Mouse (Mus musculus) heart, embryonic 14.5 days (tissue): ENCODE measurements at regions not wholly inside any gene's neighbourhood (a gene's known extent, or its start where the extent isn't known, plus 50 kb on each side); places are given as distances from the start of the nearest gene placed in this dataset.

Experiments
- ATAC-seq: fragments of 200-750 bp; cut with Nextera tagmentation; 2 replicates; pipeline ENCODE4 v1.8.0; 2017; ENCODE audit warnings: low read depth, moderate TSS enrichment; ENCODE audit not compliant: insufficient number of reproducible peaks, insufficient read depth, low FRiP score
- H3K27ac ChIP-seq, 2 experiments: fragments of 200-500 bp in 1 of 2; fragments of 300-500 bp in 1 of 2; sonication (generic) in 1 of 2; replicated peaks in 1 of 2; 2 replicates each; pipeline ENCODE4 v1.5.1; 2012 to 2014; ENCODE audit warnings: low read depth in 2 of 2, low read length in 2 of 2, control low read depth in 1 of 2, mild to moderate bottlenecking in 1 of 2, mixed read lengths in 1 of 2; ENCODE audit not compliant: control insufficient read depth in 1 of 2, insufficient read depth in 1 of 2
- H3K27me3 ChIP-seq: fragments of 300-500 bp; sonication (generic); 2 replicates; pipeline ENCODE4 v1.6.1; 2014; ENCODE audit warnings: mild to moderate bottlenecking, low read length, control low read depth; ENCODE audit not compliant: control insufficient read depth, insufficient read depth
- H3K36me3 ChIP-seq: fragments of 300-500 bp; sonication (generic); 2 replicates; pipeline ENCODE4 v1.6.1; 2014; ENCODE audit warnings: mild to moderate bottlenecking, control low read depth, low read length, mixed read lengths; ENCODE audit not compliant: control insufficient read depth, insufficient read depth
- H3K4me1 ChIP-seq, 2 experiments: fragments of 200-500 bp in 1 of 2; fragments of 300-500 bp in 1 of 2; sonication (generic) in 1 of 2; 2 replicates each; pipeline ENCODE4 v1.6.1; 2012 to 2014; ENCODE audit warnings: low read length in 2 of 2, control low read depth in 1 of 2, mixed read lengths in 1 of 2; ENCODE audit not compliant: control insufficient read depth in 2 of 2, insufficient read depth in 2 of 2
- H3K4me2 ChIP-seq: fragments of 300-500 bp; sonication (generic); 2 replicates; pipeline ENCODE4 v1.6.1; 2014; ENCODE audit warnings: mild to moderate bottlenecking, low read length
- H3K4me3 ChIP-seq, 2 experiments: fragments of 200-500 bp in 1 of 2; fragments of 300-500 bp in 1 of 2; sonication (generic) in 1 of 2; 2 replicates each; pipeline ENCODE4 v1.5.1; 2012 to 2014; ENCODE audit warnings: low read length in 2 of 2, mild to moderate bottlenecking in 2 of 2, control low read depth in 1 of 2, low read depth in 1 of 2, moderate library complexity in 1 of 2; ENCODE audit not compliant: control insufficient read depth in 1 of 2, insufficient read depth in 1 of 2
- H3K9ac ChIP-seq: fragments of 300-500 bp; sonication (generic); 2 replicates; pipeline ENCODE4 v1.6.1; 2014; ENCODE audit warnings: mild to moderate bottlenecking, low read length
- H3K9me3 ChIP-seq: fragments of 300-500 bp; sonication (generic); 2 replicates; pipeline ENCODE4 v1.6.1; 2016; ENCODE audit warnings: low read length, control low read depth; ENCODE audit not compliant: control insufficient read depth
- WGBS: fragments of 180-500 bp; shearing (Covaris S2); extraction: QIAGEN DNeasy Blood & Tissue Kit; methylation state at CpG from one replicate; pipeline ENCODE4 v1.1.7; 2014; 5-methylcytosine and 5-hydroxymethylcytosine counted together

DNA sequence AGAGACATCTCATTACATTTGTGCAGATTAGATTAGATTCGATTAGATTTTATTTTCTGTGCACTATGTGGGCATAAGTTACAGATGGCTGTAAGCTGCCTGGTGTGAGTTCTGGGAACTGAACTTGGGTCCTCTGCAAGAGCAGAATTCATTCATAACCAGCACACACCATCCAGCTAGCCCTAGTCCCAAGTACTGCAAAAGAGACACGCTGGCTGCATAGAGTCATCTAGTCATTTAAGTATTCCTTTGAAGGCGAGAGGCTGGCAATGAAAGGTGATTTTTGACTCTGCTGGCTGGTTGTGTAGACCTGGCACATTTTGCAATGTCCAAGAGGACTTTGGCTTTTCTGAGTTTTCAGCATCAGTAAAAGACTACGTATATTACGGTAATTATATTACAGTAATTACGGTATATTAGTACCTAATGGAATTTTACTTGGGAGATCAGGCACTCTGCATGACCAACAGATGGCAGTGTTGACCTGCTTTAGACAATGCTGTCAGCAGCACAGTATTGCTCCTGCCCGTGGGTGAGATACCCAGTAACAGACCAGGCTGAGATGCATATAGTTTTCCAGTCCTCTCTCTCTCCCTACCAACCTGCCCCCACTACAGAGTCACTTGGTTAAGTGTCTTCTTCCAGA, 67.9 kb downstream of the Gpr6 start:
- H3K9me3 ChIP-seq = no peaks in the 10 kb centered on the region
- H3K27ac ChIP-seq = no peak overlapping the region
- H3K4me3 ChIP-seq = no peak overlapping the region
- H3K9ac ChIP-seq = no peak overlapping the region
- 28% methylated on average over 7 of the region's 7 CpGs for WGBS
- H3K27me3 ChIP-seq = no peaks in the 10 kb centered on the region
- 0 out of 2 replicates have a peak, but pooled peaks have one; percentile 55 for ATAC-seq
- no peak overlapping the region for H3K4me2 ChIP-seq
- no peaks in the 10 kb centered on the region for H3K36me3 ChIP-seq
- H3K4me1 ChIP-seq = no peaks in the 10 kb centered on the region

DNA sequence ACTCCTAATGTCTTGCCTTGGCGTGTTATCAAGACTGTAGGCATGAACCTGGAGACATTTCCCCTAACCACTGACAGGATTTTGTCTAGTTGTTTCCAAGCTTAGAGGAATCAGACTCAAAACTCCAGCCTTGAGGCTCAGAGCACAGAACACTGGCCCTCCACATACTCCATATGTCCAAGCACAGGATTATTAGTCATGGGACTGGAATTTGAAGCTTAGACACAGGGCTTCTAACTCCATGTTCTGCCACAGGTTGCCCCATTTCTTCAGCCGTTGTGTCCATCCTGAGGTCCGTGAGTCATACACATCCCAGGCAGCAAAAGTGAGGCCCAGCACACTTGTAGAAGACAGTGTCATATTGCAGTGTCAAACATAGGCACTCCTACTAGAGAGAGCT, 68.9 kb downstream of the Gpr6 start:
- WGBS = 56% methylated on average over 3 of the region's 3 CpGs
- no peaks in the 10 kb centered on the region for H3K9me3 ChIP-seq
- H3K4me3 ChIP-seq = no peak overlapping the region
- H3K9ac ChIP-seq = no peak overlapping the region
- no peaks in the 10 kb centered on the region for H3K4me1 ChIP-seq
- no peaks in the 10 kb centered on the region for H3K27me3 ChIP-seq
- no peak overlapping the region for H3K4me2 ChIP-seq
- H3K36me3 ChIP-seq = no peaks in the 10 kb centered on the region
- no peak for ATAC-seq
- no peak overlapping the region for H3K27ac ChIP-seq

DNA sequence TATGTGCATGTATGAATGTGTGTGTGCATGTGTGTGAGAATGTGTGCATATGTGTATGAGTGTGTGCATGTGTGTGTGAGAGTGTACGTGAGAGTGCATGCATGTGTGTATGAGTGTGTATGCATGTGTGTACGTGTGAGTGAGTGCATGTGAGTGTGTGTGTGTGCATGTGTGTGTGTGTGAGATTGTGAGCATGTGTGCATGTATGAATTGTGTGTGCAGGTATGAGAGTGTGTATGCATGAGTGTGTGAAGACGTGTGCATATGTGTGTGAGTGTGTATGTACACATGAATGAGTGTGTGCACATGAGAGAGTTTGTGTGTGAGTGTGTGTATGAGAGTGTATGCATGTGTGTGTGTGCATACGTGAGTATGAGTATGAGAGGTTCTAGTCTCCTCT, 71.1 kb downstream of the Gpr6 start:
- Histone ChIP-seq H3K4me3 (no peak overlapping the region), H3K9ac (no peak overlapping the region), H3K27ac (no peak overlapping the region), H3K27me3 (no peaks in the 10 kb centered on the region), H3K9me3 (no peaks in the 10 kb centered on the region), H3K36me3 (no peaks in the 10 kb centered on the region), H3K4me1 (no peaks in the 10 kb centered on the region), H3K4me2 (no peak overlapping the region)
- no peak for ATAC-seq
- WGBS = 82% methylated on average over 4 of the region's 4 CpGs

DNA sequence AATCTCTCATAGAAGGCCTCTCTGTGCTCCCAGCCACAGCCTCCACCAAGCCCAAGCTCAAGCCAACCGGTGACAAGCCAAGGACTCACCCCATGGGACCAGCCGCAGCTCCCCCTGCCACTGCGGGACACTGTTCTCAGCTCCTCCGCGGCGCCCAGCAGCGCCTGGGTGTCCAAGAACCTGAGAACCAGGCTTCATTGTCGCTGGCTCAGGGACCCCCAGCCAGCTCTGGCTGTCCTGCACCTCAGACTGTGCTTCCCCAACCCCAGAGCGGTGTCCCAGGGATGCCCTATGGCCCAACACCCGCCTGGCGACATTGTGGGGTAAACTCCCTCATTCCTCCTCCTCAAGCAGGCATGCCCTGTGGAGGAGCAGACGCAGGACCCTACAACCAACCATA, 72.6 kb downstream of the Gpr6 start:
- no peak overlapping the region for H3K27ac ChIP-seq
- no peaks in the 10 kb centered on the region for H3K4me1 ChIP-seq
- WGBS = 71% methylated on average over 12 of the region's 12 CpGs
- no peak for ATAC-seq
- no peak overlapping the region for H3K9ac ChIP-seq
- no peak overlapping the region for H3K4me3 ChIP-seq
- H3K9me3 ChIP-seq = no peaks in the 10 kb centered on the region
- H3K4me2 ChIP-seq = no peak overlapping the region
- no peaks in the 10 kb centered on the region for H3K36me3 ChIP-seq
- H3K27me3 ChIP-seq = no peaks in the 10 kb centered on the region

DNA sequence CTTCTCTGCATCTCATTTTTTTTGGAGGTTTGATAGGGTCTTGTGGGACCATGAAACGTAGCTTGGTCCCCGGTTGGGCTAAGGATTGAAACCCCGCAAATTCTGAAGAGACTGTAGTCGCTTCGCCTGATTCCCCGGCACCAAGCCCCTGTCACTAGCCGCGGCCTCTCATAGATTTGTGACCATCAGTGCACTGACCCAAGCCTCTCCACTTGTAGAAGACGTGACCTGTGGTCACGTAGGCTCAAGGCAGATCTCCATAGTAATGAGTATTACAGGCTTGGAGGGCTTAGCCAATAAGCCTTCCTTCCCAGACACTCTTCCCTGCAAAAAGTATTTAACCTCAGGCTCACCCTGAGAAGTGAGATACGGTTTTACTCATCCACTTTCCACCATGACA, 73.3 kb downstream of the Gpr6 start:
- Histone ChIP-seq H3K27me3 (no peaks in the 10 kb centered on the region), H3K36me3 (no peaks in the 10 kb centered on the region), H3K9me3 (no peaks in the 10 kb centered on the region), H3K9ac (no peak overlapping the region), H3K4me2 (no peak overlapping the region), H3K4me1 (no peaks in the 10 kb centered on the region), H3K27ac (no peak overlapping the region), H3K4me3 (no peak overlapping the region)
- WGBS = 91% methylated on average over 11 of the region's 11 CpGs
- no peak for ATAC-seq

DNA sequence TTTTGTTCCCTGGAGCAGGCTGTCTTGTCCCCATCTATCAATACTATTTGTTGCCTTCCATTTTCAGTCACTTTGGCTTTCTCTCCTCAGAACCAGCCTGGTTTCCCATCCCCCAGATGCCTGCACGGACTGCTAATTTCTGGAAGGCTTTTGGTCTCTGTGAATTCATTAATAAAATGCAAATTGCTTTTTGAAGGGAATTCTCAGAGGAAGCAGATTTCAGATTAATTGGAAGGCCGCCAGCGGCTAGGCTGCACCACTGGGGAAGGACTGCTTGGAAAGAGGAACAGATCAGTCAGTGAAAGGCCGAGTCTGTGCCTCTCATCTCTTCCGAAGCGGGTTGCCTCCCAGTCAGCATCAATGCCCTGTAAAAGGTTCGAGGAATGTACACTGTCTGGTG, 73.8 kb downstream of the Gpr6 start:
- no peak overlapping the region for H3K4me2 ChIP-seq
- H3K4me3 ChIP-seq = no peak overlapping the region
- no peak overlapping the region for H3K9ac ChIP-seq
- no peak for ATAC-seq
- H3K27me3 ChIP-seq = no peaks in the 10 kb centered on the region
- 67% methylated on average over 7 of the region's 7 CpGs for WGBS
- H3K27ac ChIP-seq = no peak overlapping the region
- H3K9me3 ChIP-seq = no peaks in the 10 kb centered on the region
- no peaks in the 10 kb centered on the region for H3K4me1 ChIP-seq
- H3K36me3 ChIP-seq = no peaks in the 10 kb centered on the region

DNA sequence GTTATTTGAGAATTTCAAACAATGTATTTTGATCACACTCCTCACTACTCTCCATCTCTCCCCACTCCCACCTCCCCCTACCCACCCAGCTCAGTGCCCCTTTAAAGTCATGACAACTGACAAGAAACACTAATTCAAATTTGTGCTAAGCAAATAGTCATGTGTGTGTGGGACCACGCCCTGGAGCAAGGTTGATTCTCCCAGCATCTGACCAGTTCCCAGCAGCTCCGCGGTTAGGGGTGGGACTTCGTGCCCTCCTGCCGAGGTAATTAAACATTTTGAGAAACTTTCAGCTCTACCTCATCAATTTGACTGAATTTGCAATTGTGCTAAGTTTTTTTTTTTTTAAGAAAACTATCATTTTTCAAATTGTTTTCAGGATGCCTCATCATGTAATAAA, 74.5 kb downstream of the Gpr6 start:
- H3K4me2 ChIP-seq = no peak overlapping the region
- WGBS = 65% methylated on average over 5 of the region's 5 CpGs

More for the DNA sequence above, 74.5 kb downstream of the Gpr6 start:
- no peak for ATAC-seq
- Histone ChIP-seq H3K9me3 (no peaks in the 10 kb centered on the region), H3K27me3 (no peaks in the 10 kb centered on the region), H3K4me1 (no peaks in the 10 kb centered on the region), H3K36me3 (no peaks in the 10 kb centered on the region), H3K27ac (no peak overlapping the region), H3K9ac (no peak overlapping the region), H3K4me3 (no peak overlapping the region)
